Mouse (Mus musculus): Measurements from ENCODE around the gene Rgs8.

DNA sequence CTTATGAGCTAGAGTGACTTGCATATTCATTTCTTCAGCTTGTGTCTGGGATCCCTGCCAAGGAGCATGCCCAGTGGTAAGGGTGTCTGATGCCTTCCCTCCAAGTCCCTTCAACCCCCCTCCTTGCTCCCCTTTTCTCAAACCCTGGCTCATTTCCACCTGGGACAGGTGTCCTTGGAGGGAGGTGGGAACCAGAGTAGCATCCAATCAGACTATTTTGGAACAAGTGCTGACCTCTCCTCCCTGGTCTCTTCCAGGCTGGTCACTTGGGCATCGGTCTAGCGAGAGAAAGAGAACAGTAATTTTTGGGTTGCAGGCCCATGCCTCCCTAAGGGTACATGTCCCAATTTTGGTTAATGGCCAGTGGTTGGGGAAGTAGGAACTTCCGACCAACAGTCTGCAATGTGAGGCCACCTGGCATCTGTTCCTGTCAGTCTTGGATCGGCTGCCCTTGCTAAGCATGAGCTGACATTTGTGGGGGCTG, 14.5 kb downstream of the Rgs8 start:
- TF ChIP-seq TCF12 (IDR thresholded peaks at IDR 0.05; ENCODE audit: low read depth, low read length) (no peak), POLR2A (IDR thresholded peaks at IDR 0.05; ENCODE audit: low read depth, low read length) (no peak), CTCF (conservative IDR thresholded peaks at IDR 0.05 in 1 of 2, IDR thresholded peaks at IDR 0.05 in 1 of 2; ENCODE audit: low read depth in 2 of 2, low read length in 2 of 2) (no peak), GABPA (IDR thresholded peaks at IDR 0.05; ENCODE audit: insufficient replicate concordance, low read depth, low read length) (no peak), JUND (conservative IDR thresholded peaks at IDR 0.05; ENCODE audit: low read depth, low read length) (no peak), ZC3H11A (IDR thresholded peaks at IDR 0.05; ENCODE audit: low read depth, low read length) (no peak), PAX5 (IDR thresholded peaks at IDR 0.05; ENCODE audit: low read length) (no peak)
